Mouse (Mus musculus) ES-Bruce4 (cell line): ENCODE data around the gene Preb. TPM values are rescaled to one million over a fixed set of nuclear protein-coding genes. Genes with fewer than 3 reads are reported as not detected.

Source experiments
- H3K27ac ChIP-seq: 2 replicates; pipeline ENCODE4 v1.5.1; 2012; ENCODE audit warnings: low read length, inconsistent platforms; ENCODE audit not compliant: insufficient read depth
- H3K27me3 ChIP-seq: 2 replicates; pipeline ENCODE4 v1.6.1; 2012; ENCODE audit warnings: mild to moderate bottlenecking, low read length, inconsistent platforms; ENCODE audit not compliant: control insufficient read depth, poor library complexity, insufficient read depth, severe bottlenecking
- H3K36me3 ChIP-seq: 2 replicates; pipeline ENCODE4 v1.6.1; 2012; ENCODE audit warnings: inconsistent platforms, mild to moderate bottlenecking, low read length, moderate library complexity; ENCODE audit not compliant: control insufficient read depth, poor library complexity, insufficient read depth, severe bottlenecking
- H3K4me1 ChIP-seq: one replicate; pipeline ENCODE4 v1.8.1; 2011; ENCODE audit warnings: low read length; ENCODE audit not compliant: control insufficient read depth, insufficient read depth
- H3K4me3 ChIP-seq: 2 replicates; pipeline ENCODE4 v1.5.1; 2011; ENCODE audit warnings: low read depth, mild to moderate bottlenecking, low read length
- H3K9ac ChIP-seq: 2 replicates; pipeline ENCODE4 v1.6.1; 2012; ENCODE audit warnings: low read depth, mild to moderate bottlenecking, inconsistent platforms; ENCODE audit not compliant: poor library complexity, severe bottlenecking
- H3K9me3 ChIP-seq: replicated peaks from 2 replicates; pipeline ENCODE4 v1.6.1; 2012; ENCODE audit warnings: mild to moderate bottlenecking, low read length, inconsistent platforms; ENCODE audit not compliant: control insufficient read depth, poor library complexity, insufficient read depth, severe bottlenecking
- CTCF ChIP-seq: IDR thresholded peaks from one replicate; pipeline ENCODE4 v1.8.1; 2011; ENCODE audit warnings: low read depth, low read length
- EP300 ChIP-seq: IDR thresholded peaks from 2 replicates; pipeline ENCODE4 v1.6.1; 2011; ENCODE audit warnings: low read depth, low read length; ENCODE audit not compliant: insufficient read depth
- POLR2A ChIP-seq: IDR thresholded peaks from one replicate; pipeline ENCODE4 v1.8.1; 2011; ENCODE audit warnings: low read length; ENCODE audit not compliant: insufficient read depth
- polyA plus RNA-seq: library from polyadenylated mRNA; stranded (reverse); fragments of >200 nt; gene quantifications from 2 replicates; pipeline ENCODE4 v1.2.4, GENCODE M21; 2011; ENCODE audit warnings: low read depth; ENCODE audit not compliant: missing spikeins, insufficient read depth, insufficient read length

The Preb gene
- polyA plus RNA-seq, 1 experiment, result 71.0 TPM

- Histone ChIP-seq H3K9ac (peak overlapping the region; percentile 23), H3K36me3 (peaks cover 12% of the 10 kb centered on the region), H3K4me1 (no peaks in the 10 kb centered on the region), H3K27ac (no peak overlapping the region), H3K9me3 (no peaks in the 10 kb centered on the region), H3K4me3 (peak overlapping the region; percentile 70), H3K27me3 (no peaks in the 10 kb centered on the region)
- TF ChIP-seq EP300 (no peak), POLR2A (no peak), CTCF (no peak)
Observed at GRCm38 (mm10) chr5:30908426-30909299, 51.5 kb downstream of the Preb start.

GRCm38 (mm10) chr5:30907413-30908059, 52.6 kb downstream of the Preb start, which contains the start of gene Ost4:
TSS of gene Ost4 (minus strand) at chr5:30907788.
- no peaks in the 10 kb centered on the region for H3K4me1 ChIP-seq

GRCm38 (mm10) chr5:30901860-30902259, 58.3 kb downstream of the Preb start:
- Histone ChIP-seq H3K4me3 (no peak overlapping the region), H3K9ac (no peak overlapping the region), H3K27ac (no peak overlapping the region), H3K27me3 (no peaks in the 10 kb centered on the region), H3K36me3 (peaks cover 22% of the 10 kb centered on the region), H3K4me1 (no peaks in the 10 kb centered on the region), H3K9me3 (no peaks in the 10 kb centered on the region)
- no peak for TF ChIP-seq CTCF
- TF ChIP-seq POLR2A, result no peak
- TF ChIP-seq EP300, result no peak

More at GRCm38 (mm10) chr5:30907413-30908059, 52.6 kb downstream of the Preb start, which contains the start of gene Ost4:
- H3K27ac ChIP-seq, result peak within 1 kb of the TSS; percentile 1; the same call in 1 of the 2 replicates
- H3K9me3 ChIP-seq, result no peaks in the 10 kb centered on the region
- H3K4me3 ChIP-seq, result peak within 1 kb of the TSS; percentile 79
- TF ChIP-seq CTCF (no peak), POLR2A (peak; percentile 67)
- H3K27me3 ChIP-seq, result no peaks in the 10 kb centered on the region
- H3K9ac ChIP-seq, result peak within 1 kb of the TSS; percentile 23
- H3K36me3 ChIP-seq, result peaks cover 13% of the 10 kb centered on the region

Other genes starting within 250 kb of the Preb start
- gene Dpysl5, start 248.8 kb downstream of the Preb start, polyA plus RNA-seq, result 33.4 and 35.2 TPM in 2 replicates
- gene Mapre3, start 145.7 kb downstream of the Preb start, polyA plus RNA-seq, result 12.8 and 15.6 TPM in 2 replicates
- gene Tmem214, start 92.3 kb downstream of the Preb start, polyA plus RNA-seq, result 50.4 and 56.3 TPM in 2 replicates
- 22.0 and 22.3 TPM in 2 replicates for gene Agbl5, start 71.7 kb downstream of the Preb start, polyA plus RNA-seq
- gene Ost4, start 52.6 kb downstream of the Preb start, polyA plus RNA-seq, result 193 and 216 TPM in 2 replicates
- gene Emilin1, start 47.0 kb downstream of the Preb start, polyA plus RNA-seq, result 2.5 and 3.2 TPM in 2 replicates
- gene Khk, start 38.9 kb downstream of the Preb start, polyA plus RNA-seq, result 12.9 and 14.0 TPM in 2 replicates
- gene Cgref1, start 14.8 kb downstream of the Preb start, polyA plus RNA-seq, result 26.1 and 26.3 TPM in 2 replicates
- gene Tcf23, start 8.3 kb upstream of the Preb start, polyA plus RNA-seq, result not detected in 2 replicates
- 28.6 and 31.8 TPM in 2 replicates for gene Atraid, start 88.0 kb upstream of the Preb start, polyA plus RNA-seq
- 9.8 and 12.8 TPM in 2 replicates for gene Slc5a6, start 88.6 kb upstream of the Preb start, polyA plus RNA-seq
- 147 and 148 TPM in 2 replicates for gene Cad, start 94.4 kb upstream of the Preb start, polyA plus RNA-seq
- not detected in 2 replicates for gene Dnajc5g, start 145.9 kb upstream of the Preb start, polyA plus RNA-seq
- gene Slc30a3, start 147.9 kb upstream of the Preb start, polyA plus RNA-seq, result 8.5 and 9.2 TPM in 2 replicates
- gene Trim54, start 156.4 kb upstream of the Preb start, polyA plus RNA-seq, result 5.1 TPM in 2 replicates
- not detected in 2 replicates for gene Ucn, start 178.5 kb upstream of the Preb start, polyA plus RNA-seq
- 58.1 and 60.0 TPM in 2 replicates for gene Mpv17, start 193.9 kb upstream of the Preb start, polyA plus RNA-seq
- gene Gm29609, start 219.6 kb upstream of the Preb start, polyA plus RNA-seq, result 2.3 and 2.6 TPM in 2 replicates
- 104 and 106 TPM in 2 replicates for gene Gtf3c2, start 219.8 kb upstream of the Preb start, polyA plus RNA-seq
- 40.0 and 45.9 TPM in 2 replicates for gene Snx17, start 232.9 kb upstream of the Preb start, polyA plus RNA-seq
- 40.7 and 45.2 TPM in 2 replicates for gene Eif2b4, start 233.1 kb upstream of the Preb start, polyA plus RNA-seq
- 25.5 and 25.8 TPM in 2 replicates for gene Zfp513, start 241.9 kb upstream of the Preb start, polyA plus RNA-seq